Mouse (Mus musculus) olfactory bulb, adult 2 months (tissue): ENCODE results near the gene Aldh3b3.

Experiments
- CTCF ChIP-seq: fragments of 200-500 bp; IDR thresholded peaks from 2 replicates; pipeline ENCODE4 v1.5.1; 2012; ENCODE audit warnings: low read depth, mild to moderate bottlenecking, low read length, moderate library complexity; ENCODE audit not compliant: insufficient read depth
- POLR2A ChIP-seq: fragments of 200-500 bp; IDR thresholded peaks from 2 replicates; pipeline ENCODE4 v1.6.1; 2012; ENCODE audit warnings: mild to moderate bottlenecking, low read depth, low read length, moderate library complexity; ENCODE audit not compliant: insufficient read depth

DNA sequence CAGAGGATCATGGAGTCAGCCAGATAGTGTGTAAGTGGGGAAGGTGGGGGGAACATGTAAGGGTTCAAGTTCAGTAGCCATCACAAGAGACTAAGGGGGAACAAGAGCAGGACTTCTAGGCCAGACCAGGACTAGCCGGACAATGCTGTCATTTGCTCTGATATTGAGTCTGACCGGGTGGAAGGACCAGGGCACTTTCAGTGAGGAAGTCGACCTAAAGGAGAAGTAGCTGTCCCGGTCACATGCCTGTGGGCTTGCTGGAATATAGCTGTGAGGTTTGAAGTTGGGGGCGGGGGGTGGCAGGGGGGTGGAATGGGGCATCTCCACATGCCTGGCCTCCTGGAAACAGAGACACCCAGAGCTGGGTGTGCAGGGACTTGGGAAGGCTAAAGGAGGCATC is 43.9 kb upstream of the Aldh3b3 start:
- TF ChIP-seq CTCF (no peak), POLR2A (no peak)
